Mouse (Mus musculus) liver, adult 2 months (tissue): Measurements from ENCODE around the gene Dnajc19.

ENCODE experiments used
- CTCF ChIP-seq: fragments of 200-500 bp; IDR thresholded peaks from 2 replicates; pipeline ENCODE4 v1.5.1; 2011; ENCODE audit warnings: low read depth, low read length, control low read depth
- POLR2A ChIP-seq: fragments of 200-500 bp; IDR thresholded peaks from 2 replicates; pipeline ENCODE4 v1.6.1; 2011; ENCODE audit warnings: low read length, control low read depth; ENCODE audit not compliant: insufficient read depth; ENCODE audit errors: extremely low read depth

DNA sequence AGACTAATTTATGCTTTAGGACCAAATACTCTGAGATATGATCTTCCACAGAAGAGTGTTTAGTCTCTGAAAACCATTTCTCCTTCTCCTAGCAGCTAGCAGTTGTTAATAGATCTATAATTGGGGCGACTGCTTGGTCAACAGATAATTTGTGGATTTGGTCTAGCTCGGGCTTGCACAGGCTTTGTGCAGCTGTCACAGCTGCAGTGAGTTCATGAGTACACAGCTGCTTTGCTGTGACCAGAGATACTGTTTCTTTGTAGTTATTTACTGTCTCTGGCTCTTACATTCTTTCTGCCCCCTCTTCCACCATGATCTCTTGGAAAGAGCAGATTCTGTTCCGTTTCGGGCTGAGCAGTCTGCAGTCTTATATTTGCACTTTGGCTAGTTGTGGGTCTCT is 39.1 kb downstream of the Dnajc19 start:
- no peak for TF ChIP-seq POLR2A
- no peak for TF ChIP-seq CTCF
